ENCODE assay signal across 8 mouse cellular contexts in the genomic region with DNA sequence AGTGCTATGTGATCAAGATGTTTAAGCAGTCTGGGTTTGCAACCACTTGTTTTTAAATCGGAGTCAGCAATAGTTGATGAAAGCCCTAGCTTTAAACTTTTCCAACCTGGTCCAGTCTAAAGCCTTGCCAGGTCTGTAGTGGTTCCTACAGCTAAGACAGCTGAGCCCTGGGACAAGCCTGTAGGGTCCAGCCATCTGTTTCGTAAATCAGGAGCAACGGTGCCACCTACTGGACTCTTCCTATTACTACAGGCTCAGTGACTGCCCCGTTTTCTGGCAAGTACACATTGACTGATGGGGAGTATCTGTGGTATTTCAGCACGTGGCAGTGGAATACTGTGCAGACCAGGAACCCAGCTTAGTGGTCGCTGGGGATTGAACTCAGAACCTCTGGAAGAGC. TPM values are rescaled to one million over a fixed set of nuclear protein-coding genes. Genes with fewer than 3 reads are reported as not detected.
DNase-seq lines count a peak whose midpoint lies in the region; ATAC-seq lines count a peak whose summit lies in the region.

No protein-coding gene starts in this region.

- H3K4me2 ChIP-seq in hindbrain, embryonic 12.5 days (replicated peaks), result no peak overlapping the region

- peak overlapping the region; percentile 72 for H3K27ac ChIP-seq in hindbrain, embryonic 12.5 days

- WGBS in hindbrain, embryonic 12.5 days, result 5% methylated on average over 6 of the region's 6 CpGs

- peaks cover 32% of the 10 kb centered on the region for H3K4me1 ChIP-seq in hindbrain, embryonic 12.5 days

- DNase-seq in NIH3T3 (ENCODE audit: low read depth), result peak; percentile 98
- DNase-seq in cerebellum, adult 9-11 months, result peak; percentile 90
- peak; percentile 63 to 73 for DNase-seq in frontal cortex, postnatal 10 days (ENCODE audit: low spot score in 2 of 2)
- peak; percentile 87 to 89 for DNase-seq in layer of hippocampus, postnatal 10 days (ENCODE audit: low spot score in 2 of 2)
- peak; percentile 93 for DNase-seq in lung, postnatal 10 days
- DNase-seq in retina, postnatal 1 day, result peak; percentile 92
- peak; percentile 79 for DNase-seq in thymus, postnatal 4 days

- H3K9me3 ChIP-seq in hindbrain, embryonic 12.5 days (replicated peaks), result no peaks in the 10 kb centered on the region

- peak; percentile 83 for ATAC-seq in hindbrain, embryonic 12.5 days (ENCODE audit: low FRiP score)

- H3K9ac ChIP-seq in hindbrain, embryonic 12.5 days, result no peak overlapping the region

- H3K4me3 ChIP-seq in hindbrain, embryonic 12.5 days, result no peak overlapping the region

- no peaks in the 10 kb centered on the region for H3K27me3 ChIP-seq in hindbrain, embryonic 12.5 days

- no peaks in the 10 kb centered on the region for H3K36me3 ChIP-seq in hindbrain, embryonic 12.5 days

RNA-seq across cellular contexts. Expression of gene Sufu, which starts 47.5 kb away (rescaled TPM):
- 37.7 and 39.3 TPM in 2 replicates for polyA plus RNA-seq in hindbrain, embryonic 12.5 days (2016; fragmentation: Nextera tagmentation; extraction: Ambion mirVana)
- total RNA-seq in layer of hippocampus, postnatal 10 days (2021), result 10 to 100 TPM; 20.8 to 21.9 TPM

RNA-seq across cellular contexts. Expression of gene Actr1a, which starts 48.7 kb away (rescaled TPM):
- polyA plus RNA-seq in hindbrain, embryonic 12.5 days (2016; fragmentation: Nextera tagmentation; extraction: Ambion mirVana), result 240 and 246 TPM in 2 replicates
- 100 to 1,000 TPM; 233 to 238 TPM for total RNA-seq in layer of hippocampus, postnatal 10 days (2021)

RNA-seq across cellular contexts. Expression of gene Trim8, which starts 57.3 kb away (rescaled TPM):
- 41.8 and 44.7 TPM in 2 replicates for polyA plus RNA-seq in hindbrain, embryonic 12.5 days (2016; fragmentation: Nextera tagmentation; extraction: Ambion mirVana)
- 100 to 1,000 TPM; 108 to 111 TPM for total RNA-seq in layer of hippocampus, postnatal 10 days (2021)
